Mouse (Mus musculus): ENCODE data around the gene Auts2. TPM values are rescaled to one million over a fixed set of nuclear protein-coding genes. Genes with fewer than 3 reads are reported as not detected.

Gene Auts2
- polyA plus RNA-seq, 1 experiment from 2014 or later, result 30.4 TPM

DNA sequence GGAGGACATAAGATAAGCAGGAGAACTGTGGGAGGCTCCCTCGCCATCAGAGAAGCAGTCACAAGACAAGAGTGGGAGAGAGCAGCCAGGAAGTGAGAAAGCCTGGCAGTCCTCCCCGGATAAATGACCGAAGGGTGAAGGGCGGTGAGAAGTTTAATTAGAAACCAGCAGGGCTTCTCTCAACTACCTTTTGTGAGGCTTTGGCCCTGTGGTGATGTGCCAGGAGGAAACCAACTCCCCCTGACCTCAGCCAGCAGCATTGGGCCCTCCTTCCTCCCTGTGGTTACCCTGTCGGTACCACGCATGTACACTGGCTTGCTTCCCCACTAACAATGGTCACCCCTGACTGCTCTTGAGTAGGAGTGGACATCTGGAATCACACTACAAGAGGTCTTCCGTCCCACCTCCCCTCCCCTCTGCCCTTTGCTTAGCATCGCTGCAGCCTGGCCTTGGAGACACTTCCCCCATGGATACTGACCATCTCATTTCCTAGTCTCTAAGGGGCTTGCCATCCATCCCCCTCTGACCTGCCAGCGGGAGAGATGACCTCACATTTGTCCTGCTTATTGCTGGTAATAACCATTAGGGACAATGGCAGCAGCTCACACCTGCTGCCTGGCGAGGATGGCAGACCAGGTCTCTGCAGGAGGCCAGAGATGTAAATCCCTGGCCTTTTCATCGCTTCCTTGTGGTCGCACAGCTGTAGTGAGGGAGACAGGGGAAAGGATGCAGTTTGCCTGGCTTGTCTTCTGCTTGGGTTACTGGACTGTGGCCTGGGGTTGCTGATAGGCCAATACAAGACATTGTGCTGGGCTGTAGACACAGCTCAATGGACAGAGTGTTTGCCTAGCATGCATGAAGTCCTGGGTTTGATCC is 958.6 kb downstream of the Auts2 start:
- WGBS, result 68% methylated on average over 12 of the region's 12 CpGs
- no peaks in the 10 kb centered on the region for H3K36me3 ChIP-seq (ENCODE audit: control insufficient read depth, insufficient read depth, low read length)
- H3K4me3 ChIP-seq (ENCODE audit: low read depth, low read length), result no peak overlapping the region
- DNase-seq (ENCODE audit: low spot score), result no peak
- no peak overlapping the region for H3K4me2 ChIP-seq (ENCODE audit: low read length)
- H3K9ac ChIP-seq (ENCODE audit: low read length), result no peak overlapping the region
- H3K27ac ChIP-seq (ENCODE audit: low read depth), result no peak overlapping the region
- ATAC-seq (replicated peaks; ENCODE audit: low FRiP score, low TSS enrichment, low read depth), result no peak
- H3K9me3 ChIP-seq (ENCODE audit: control insufficient read depth, low read length), result no peaks in the 10 kb centered on the region
- H3K27me3 ChIP-seq (replicated peaks; ENCODE audit: control insufficient read depth, insufficient read depth, low read length), result no peaks in the 10 kb centered on the region
- peaks cover 19% of the 10 kb centered on the region; the same call in 1 of the 2 replicates for H3K4me1 ChIP-seq (replicated peaks; ENCODE audit: control insufficient read depth, insufficient read depth, low read length)

DNA sequence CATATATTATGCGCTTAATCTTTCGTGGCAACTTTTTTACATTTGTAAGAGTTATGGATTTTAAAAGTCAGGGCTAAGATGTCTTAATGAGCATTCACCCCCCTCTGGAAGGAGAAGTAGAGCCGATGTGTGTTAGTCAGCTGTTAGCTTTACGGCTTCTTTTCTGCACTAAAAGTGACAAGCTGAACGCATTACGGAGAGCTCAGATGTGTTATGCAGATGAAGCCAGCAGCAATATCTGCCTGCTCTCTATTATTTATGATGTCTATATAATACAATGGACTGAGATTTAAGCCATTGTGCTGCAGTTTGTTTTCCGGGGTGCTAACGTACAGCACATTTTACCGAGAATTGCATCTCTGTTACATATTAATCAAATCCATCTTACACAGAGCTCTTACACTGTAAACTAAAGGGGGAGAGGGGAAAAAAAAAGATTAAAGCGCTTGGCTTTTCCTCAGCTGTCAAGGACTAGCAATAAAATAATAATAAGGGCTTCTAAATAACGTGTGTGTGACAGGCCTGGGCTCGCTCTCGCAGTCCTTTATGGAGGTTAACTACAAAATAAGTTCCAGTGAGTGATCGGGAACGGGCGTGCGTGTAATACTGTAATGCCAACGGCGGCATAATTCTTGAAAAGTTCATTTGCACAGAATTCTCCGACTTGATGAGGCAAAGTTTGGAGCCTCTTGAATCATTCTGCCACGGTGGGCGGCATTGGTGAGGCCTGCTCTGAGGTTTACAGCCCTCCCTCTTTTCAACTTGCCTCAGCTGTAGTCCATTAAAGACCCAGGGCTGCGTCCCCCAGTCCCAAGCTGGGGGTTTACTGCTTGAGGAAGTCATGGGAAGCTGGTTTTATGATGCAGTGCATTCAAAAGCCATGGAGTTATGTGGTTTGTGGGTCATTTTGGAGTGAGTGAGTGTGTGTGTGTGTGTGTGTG is 961.8 kb downstream of the Auts2 start:
- Histone ChIP-seq H3K27me3 (replicated peaks; ENCODE audit: control insufficient read depth, insufficient read depth, low read length) (no peaks in the 10 kb centered on the region), H3K36me3 (ENCODE audit: control insufficient read depth, insufficient read depth, low read length) (no peaks in the 10 kb centered on the region), H3K9ac (ENCODE audit: low read length) (no peak overlapping the region), H3K9me3 (ENCODE audit: control insufficient read depth, low read length) (no peaks in the 10 kb centered on the region), H3K4me2 (ENCODE audit: low read length) (no peak overlapping the region), H3K4me1 (replicated peaks; ENCODE audit: control insufficient read depth, insufficient read depth, low read length) (peaks cover 19% of the 10 kb centered on the region; the same call in 1 of the 2 replicates), H3K4me3 (ENCODE audit: low read depth, low read length) (no peak overlapping the region), H3K27ac (ENCODE audit: low read depth) (no peak overlapping the region)
- ATAC-seq (replicated peaks; ENCODE audit: low FRiP score, low TSS enrichment, low read depth) (no peak), DNase-seq (ENCODE audit: low spot score) (no peak)
- 33% methylated on average over 23 of the region's 23 CpGs for WGBS

DNA sequence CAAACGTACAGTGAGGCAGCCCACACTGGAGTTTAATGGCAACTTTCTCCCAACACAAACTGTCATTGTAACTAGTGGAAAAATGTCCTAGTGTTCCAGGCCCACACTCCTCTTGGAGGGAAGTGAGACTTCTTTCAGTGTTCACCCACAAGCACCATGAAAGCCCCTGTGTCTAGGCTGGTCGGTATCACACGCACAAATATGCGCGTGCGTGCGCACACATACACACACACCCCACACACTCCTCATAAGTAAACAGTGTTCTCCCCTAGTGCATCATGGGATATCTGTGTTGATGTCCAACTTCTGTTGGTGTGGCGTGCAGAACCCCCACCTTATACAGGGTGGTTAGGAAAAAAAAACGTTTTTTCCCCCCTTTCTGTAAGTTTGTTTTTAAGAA is 964.4 kb downstream of the Auts2 start:
- H3K27me3 ChIP-seq (replicated peaks; ENCODE audit: control insufficient read depth, insufficient read depth, low read length), result no peaks in the 10 kb centered on the region
- H3K36me3 ChIP-seq (ENCODE audit: control insufficient read depth, insufficient read depth, low read length), result no peaks in the 10 kb centered on the region
- DNase-seq (ENCODE audit: low spot score) (no peak), ATAC-seq (replicated peaks; ENCODE audit: low FRiP score, low TSS enrichment, low read depth) (no peak)
- no peaks in the 10 kb centered on the region for H3K9me3 ChIP-seq (ENCODE audit: control insufficient read depth, low read length)
- no peak overlapping the region for H3K9ac ChIP-seq (ENCODE audit: low read length)
- WGBS, result 81% methylated on average over 9 of the region's 9 CpGs
- no peak overlapping the region for H3K4me3 ChIP-seq (ENCODE audit: low read depth, low read length)
- H3K4me2 ChIP-seq (ENCODE audit: low read length), result no peak overlapping the region
- no peak overlapping the region for H3K27ac ChIP-seq (ENCODE audit: low read depth)
- peaks cover 11% of the 10 kb centered on the region for H3K4me1 ChIP-seq (replicated peaks; ENCODE audit: control insufficient read depth, insufficient read depth, low read length)

DNA sequence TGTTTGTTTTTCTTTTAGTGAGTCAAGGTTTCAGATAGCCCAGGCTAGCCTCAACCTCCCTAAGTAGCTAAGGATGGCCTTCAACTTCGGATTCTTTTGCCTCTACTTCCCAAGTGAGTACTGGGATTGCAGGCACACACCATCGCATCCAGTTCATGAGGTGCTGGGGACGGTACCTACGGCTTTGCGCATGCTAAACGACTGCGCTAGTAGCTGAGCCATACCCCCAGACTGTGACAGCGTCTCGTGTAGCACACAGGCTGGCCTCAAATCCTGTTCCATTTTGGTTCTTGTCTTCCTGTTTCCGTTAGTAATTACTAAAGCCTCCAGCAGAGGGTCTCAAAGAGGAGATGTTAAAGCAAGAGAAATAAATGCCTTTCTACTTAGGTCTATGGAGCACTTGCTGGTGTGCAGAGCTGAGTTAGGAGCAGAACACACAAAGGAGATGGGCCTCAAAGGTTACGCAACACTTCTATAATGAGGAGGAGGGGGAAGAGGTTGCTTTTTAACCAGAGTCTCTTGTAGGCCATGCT is 967.3 kb downstream of the Auts2 start:
- DNase-seq (ENCODE audit: low spot score) (no peak), ATAC-seq (replicated peaks; ENCODE audit: low FRiP score, low TSS enrichment, low read depth) (no peak)
- Histone ChIP-seq H3K4me1 (replicated peaks; ENCODE audit: control insufficient read depth, insufficient read depth, low read length) (peaks cover 3% of the 10 kb centered on the region), H3K27ac (ENCODE audit: low read depth) (no peak overlapping the region), H3K27me3 (replicated peaks; ENCODE audit: control insufficient read depth, insufficient read depth, low read length) (no peaks in the 10 kb centered on the region), H3K4me3 (ENCODE audit: low read depth, low read length) (no peak overlapping the region), H3K4me2 (ENCODE audit: low read length) (no peak overlapping the region), H3K9ac (ENCODE audit: low read length) (no peak overlapping the region), H3K9me3 (ENCODE audit: control insufficient read depth, low read length) (no peaks in the 10 kb centered on the region), H3K36me3 (ENCODE audit: control insufficient read depth, insufficient read depth, low read length) (no peaks in the 10 kb centered on the region)
- 75% methylated on average over 11 of the region's 11 CpGs for whole genome bisulfite sequencing

DNA sequence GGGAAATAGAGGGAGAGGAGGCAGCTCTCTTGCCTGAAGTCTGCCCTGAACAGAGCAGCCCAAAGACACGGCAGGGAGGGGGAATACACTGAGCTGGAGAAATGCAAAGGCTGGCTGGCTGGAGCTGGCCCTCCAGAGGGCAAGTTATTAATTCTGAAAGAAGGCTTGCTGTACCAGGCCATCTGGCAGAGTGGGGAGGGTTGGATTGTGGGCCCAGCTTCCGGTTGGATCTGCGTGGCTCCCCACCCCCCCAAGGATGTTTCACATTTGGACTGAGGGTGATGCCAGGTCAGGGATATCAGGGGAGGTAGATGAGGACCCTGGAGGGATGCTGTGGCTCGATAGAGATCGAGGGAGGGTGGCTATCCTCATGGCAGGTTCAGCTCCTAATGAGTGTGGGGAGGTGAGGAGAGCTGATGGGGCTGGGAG is 968.0 kb downstream of the Auts2 start:
- H3K27me3 ChIP-seq (replicated peaks; ENCODE audit: control insufficient read depth, insufficient read depth, low read length), result no peaks in the 10 kb centered on the region
- H3K9ac ChIP-seq (ENCODE audit: low read length), result no peak overlapping the region
- no peak overlapping the region for H3K27ac ChIP-seq (ENCODE audit: low read depth)
- H3K4me1 ChIP-seq (replicated peaks; ENCODE audit: control insufficient read depth, insufficient read depth, low read length), result peaks cover 3% of the 10 kb centered on the region; the same call in 1 of the 2 replicates
- no peak for ATAC-seq (replicated peaks; ENCODE audit: low FRiP score, low TSS enrichment, low read depth)
- no peaks in the 10 kb centered on the region for H3K36me3 ChIP-seq (ENCODE audit: control insufficient read depth, insufficient read depth, low read length)
- no peak overlapping the region for H3K4me2 ChIP-seq (ENCODE audit: low read length)
- 50% methylated on average over 5 of the region's 5 CpGs for WGBS
- no peaks in the 10 kb centered on the region for H3K9me3 ChIP-seq (ENCODE audit: control insufficient read depth, low read length)
- no peak overlapping the region for H3K4me3 ChIP-seq (ENCODE audit: low read depth, low read length)
- no peak for DNase-seq (ENCODE audit: low spot score)

DNA sequence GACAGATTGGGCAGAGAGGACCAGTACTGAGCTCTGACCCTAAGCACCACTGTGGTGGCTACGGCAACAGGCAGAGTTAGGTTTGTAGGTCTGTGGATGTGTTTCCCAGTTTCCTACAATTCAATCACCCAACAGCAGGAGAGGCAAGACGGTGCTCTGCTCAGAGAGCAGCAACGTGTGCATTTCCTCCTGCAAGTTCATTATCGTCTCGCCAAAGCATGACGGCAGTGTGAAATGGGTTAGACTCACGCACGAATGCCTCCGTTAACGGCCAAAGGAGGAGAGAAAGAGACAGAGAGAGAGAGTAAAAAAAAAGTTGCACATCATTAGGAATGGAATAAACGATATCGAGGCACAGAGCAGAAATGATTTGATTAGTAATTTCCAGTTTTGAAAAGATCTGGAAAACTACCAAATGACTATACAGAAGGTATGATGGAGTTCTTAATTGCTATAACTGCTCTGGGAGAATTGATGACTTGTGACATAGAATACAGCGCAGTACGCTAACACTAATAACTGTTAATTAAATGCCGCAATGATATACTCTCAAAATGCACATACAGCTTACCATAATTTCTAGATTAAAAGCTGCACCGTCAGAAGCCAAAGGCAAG is 968.6 kb downstream of the Auts2 start:
- H3K4me1 ChIP-seq (replicated peaks; ENCODE audit: control insufficient read depth, insufficient read depth, low read length), result peaks cover 3% of the 10 kb centered on the region; the same call in 1 of the 2 replicates
- no peaks in the 10 kb centered on the region for H3K9me3 ChIP-seq (ENCODE audit: control insufficient read depth, low read length)
- H3K9ac ChIP-seq (ENCODE audit: low read length), result no peak overlapping the region
- no peaks in the 10 kb centered on the region for H3K27me3 ChIP-seq (replicated peaks; ENCODE audit: control insufficient read depth, insufficient read depth, low read length)
- no peak overlapping the region for H3K4me2 ChIP-seq (ENCODE audit: low read length)
- ATAC-seq (replicated peaks; ENCODE audit: low FRiP score, low TSS enrichment, low read depth), result no peak
- WGBS, result 84% methylated on average over 16 of the region's 16 CpGs
- H3K36me3 ChIP-seq (ENCODE audit: control insufficient read depth, insufficient read depth, low read length), result no peaks in the 10 kb centered on the region
- H3K4me3 ChIP-seq (ENCODE audit: low read depth, low read length), result no peak overlapping the region
- no peak overlapping the region for H3K27ac ChIP-seq (ENCODE audit: low read depth)
- no peak for DNase-seq (ENCODE audit: low spot score)

DNA sequence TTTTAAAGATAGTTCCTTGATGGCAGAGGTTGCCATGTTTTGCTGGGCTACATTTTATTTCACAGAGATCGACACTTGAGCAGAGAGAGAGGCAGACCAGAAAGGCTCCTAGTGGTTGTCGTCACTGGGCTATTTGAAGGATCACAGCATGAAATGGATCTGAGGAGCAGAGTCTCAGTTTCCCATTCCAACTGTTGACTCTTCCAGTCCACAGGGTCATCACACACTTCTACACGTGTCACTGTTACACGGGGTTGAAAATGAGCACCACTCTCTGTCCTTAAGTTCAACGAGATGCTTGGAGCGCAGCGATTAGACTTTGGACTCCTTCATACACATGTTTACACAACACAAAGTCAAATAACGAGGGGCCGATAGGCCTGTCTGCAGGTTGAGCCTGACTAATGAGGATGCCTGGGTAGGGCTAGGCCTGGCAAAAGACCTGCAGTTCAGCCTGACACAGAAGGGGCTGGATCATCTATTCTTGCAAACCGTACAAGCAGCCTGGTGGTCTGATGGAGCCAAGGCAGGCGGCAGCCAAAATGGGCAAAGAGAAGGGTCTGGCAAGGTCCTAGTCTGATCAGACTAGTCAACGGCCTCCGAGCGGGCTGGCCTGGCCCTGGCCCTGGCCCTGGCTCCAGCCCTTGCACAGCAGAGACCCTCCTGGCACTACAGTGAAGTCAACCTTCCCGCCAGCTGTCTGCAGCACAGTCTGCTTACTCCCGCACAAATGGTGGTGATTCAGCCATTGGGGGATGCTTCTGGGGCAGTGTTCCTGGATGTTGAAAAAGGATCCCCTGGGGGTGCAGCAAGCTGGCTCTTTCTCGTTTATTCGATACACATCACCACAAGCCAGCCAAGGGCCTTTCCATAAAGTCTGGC is 969.6 kb downstream of the Auts2 start:
- Histone ChIP-seq H3K4me2 (ENCODE audit: low read length) (no peak overlapping the region), H3K4me1 (replicated peaks; ENCODE audit: control insufficient read depth, insufficient read depth, low read length) (peaks cover 3% of the 10 kb centered on the region; the same call in 1 of the 2 replicates), H3K27ac (ENCODE audit: low read depth) (no peak overlapping the region), H3K9ac (ENCODE audit: low read length) (no peak overlapping the region), H3K4me3 (ENCODE audit: low read depth, low read length) (no peak overlapping the region), H3K27me3 (replicated peaks; ENCODE audit: control insufficient read depth, insufficient read depth, low read length) (no peaks in the 10 kb centered on the region), H3K9me3 (ENCODE audit: control insufficient read depth, low read length) (no peaks in the 10 kb centered on the region), H3K36me3 (ENCODE audit: control insufficient read depth, insufficient read depth, low read length) (no peaks in the 10 kb centered on the region)
- ATAC-seq (replicated peaks; ENCODE audit: low FRiP score, low TSS enrichment, low read depth) (peak; percentile 79), DNase-seq (ENCODE audit: low spot score) (no peak)
- WGBS, result 80% methylated on average over 18 of the region's 18 CpGs
